Mouse (Mus musculus) brain, embryonic 18.5 days (tissue): ENCODE measurements at regions not wholly inside any gene's neighbourhood (a gene's known extent, or its start where the extent isn't known, plus 50 kb on each side); places are given as distances from the start of the nearest gene placed in this dataset.
"Not testable (repeated sequence)": the region's sequence is repeated elsewhere in the genome, so short reads cannot be mapped to it uniquely, and the experiment has no call there.

Source experiments
- DNase-seq: peaks from one replicate; pipeline ENCODE4 v3.0.0-alpha.2; 2012; ENCODE audit warnings: low read depth, low spot score

DNA sequence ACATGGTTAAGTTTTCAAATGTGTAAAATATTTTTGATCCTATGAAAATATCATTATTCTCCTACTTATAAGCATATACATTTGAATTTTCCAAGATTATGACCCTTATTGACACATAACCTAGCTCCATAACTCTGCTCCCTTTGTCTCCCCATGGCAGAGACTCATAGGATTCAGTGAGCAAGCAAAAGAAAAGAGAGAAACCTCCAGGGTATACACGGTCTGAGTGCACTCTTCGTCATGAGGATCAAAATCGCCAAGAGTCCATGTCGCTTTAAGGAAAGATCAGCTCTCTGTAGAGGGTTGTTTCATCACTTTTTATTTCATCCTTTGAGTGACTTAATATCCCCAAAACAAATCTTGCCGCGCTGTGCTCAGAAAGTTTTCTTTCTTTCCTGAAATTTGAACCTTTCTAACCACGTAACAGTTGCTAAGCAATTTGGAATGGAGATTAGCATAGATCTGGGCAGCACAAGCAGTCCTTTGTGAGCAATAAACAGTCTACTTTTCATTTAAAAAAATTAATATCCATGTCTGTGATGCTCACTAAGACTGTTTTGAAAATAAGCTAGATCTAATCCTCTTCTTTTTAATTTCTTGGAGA is 1158.0 kb downstream of the A830018L16Rik start:
- no peak for DNase-seq

DNA sequence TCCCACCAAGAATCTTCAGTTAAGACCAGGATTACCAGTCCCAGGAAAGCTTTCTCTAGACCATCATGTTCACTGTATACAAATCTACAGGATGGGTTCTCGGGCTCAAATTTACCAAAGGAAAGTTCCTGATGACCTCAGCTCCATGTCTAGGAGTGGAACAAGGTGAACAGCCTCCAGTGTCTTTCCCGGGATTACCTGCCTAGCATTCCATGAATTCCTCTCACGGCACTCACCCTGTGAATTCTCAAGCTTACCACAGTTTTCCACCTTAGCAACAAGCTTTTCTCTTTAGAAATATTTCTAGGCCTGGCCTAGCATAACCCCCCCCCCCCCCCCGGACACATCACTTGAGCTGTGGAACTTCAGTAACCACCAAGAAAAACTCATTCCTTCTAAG is 1158.9 kb downstream of the A830018L16Rik start:
- DNase-seq, result no peak

DNA sequence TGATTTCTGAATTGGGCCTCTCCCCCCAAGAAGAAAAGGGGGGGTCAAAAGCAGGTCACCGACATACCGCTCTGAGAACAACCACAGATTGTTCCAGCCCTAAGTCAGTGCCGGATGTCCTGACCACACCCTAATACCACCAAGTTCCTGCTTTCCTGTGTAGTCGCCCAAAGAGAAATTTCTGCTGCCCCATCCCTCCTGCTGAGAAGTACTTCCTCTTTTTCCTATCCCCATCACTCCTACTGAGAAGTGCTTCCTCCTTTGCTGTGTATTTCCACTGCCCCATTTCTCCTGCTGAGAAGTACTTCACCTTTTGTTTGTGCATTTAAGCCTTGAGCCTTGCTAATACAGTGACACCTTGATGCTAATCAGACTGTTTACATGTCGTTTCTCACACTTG is 1160.4 kb downstream of the A830018L16Rik start:
- DNase-seq, result no peak

DNA sequence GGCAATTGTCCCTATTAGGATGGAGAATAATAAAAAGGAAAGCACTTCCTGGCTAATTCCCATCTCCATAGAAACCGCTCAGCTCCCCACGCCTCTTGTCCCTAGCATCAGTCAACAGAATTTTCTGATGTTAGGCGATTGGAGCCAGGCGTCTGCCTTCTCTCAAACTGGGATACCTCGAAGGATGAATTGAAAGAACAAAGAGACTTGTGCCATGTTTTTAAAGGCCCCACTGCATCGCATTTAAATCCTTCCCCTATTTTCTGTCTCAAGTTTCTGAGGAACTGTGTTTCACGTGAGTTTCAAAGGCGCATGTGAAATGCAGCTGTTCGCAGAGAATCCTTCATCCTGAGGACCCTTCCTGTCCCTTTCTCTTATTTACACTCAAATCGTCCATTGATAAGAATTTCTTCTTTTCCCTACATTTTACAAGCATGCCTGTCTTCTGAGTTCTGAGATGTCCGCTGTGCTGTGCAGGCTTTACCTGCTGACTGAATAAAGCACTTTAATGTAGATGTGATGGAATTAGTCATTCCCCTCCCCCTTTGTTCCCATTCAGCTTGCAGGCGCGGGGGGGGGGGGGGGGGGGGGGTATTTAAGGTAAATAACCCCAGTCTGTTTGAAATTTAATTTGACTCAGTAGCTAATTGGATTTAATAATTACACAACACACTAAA is 1163.3 kb downstream of the A830018L16Rik start:
- DNase-seq, result no peak

DNA sequence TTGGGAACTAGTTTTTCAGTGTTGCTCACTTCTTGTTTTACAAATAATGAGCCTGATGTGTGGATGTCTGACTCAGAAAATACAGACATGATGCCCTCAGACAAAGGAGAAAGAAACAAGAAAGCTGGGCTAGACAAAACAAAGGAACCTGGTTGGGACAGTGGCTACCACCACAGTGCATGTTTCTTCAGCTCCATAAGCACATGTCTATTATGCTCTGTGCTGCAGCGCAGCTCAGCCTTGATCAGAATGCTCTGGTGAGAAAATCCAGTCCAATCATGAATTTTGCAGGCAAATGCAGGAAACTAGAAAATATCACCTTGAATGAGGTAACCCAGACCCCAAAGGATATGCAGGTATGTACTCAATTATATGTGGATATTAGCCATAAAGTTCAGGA is 1164.1 kb downstream of the A830018L16Rik start:
- DNase-seq, result no peak

DNA sequence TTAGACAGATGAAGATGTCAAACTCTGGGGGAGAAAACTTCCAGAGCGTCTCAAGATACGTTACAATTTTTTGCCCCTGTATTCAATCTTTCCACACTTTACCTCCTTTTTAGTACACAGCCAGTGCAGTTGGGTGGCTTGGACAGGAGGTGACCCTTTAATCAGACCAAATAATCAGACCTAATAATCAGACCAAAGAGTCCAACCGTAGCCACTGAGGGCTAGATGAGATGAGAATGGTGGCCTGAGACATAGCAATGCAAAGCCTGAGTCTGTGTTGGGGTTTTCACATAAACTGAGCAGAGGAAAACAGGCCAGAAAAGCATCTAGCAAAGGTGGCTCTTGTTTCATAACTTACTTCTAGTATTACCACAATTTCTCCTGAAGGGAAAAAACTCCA is 1169.1 kb downstream of the A830018L16Rik start:
- DNase-seq, result no peak

DNA sequence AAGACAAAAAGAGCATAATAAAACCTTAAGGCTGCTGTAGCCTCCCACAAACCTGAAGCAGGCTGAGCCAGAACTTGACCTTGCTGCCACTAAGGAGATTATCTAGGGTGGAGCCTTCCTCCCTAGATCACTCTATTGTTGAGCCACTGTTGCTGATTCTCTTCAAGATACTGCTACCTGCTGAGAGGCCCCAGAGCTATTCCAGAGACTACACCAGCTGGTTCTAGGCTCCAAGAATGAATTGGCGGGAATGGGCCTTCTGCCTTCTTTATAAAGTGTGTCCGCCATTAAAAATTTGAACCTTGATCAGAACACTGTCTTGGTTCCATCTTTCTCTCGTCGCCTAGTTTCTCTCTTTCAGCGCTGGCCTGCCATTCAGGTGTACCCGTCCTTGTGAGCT is 1173.1 kb downstream of the A830018L16Rik start:
- DNase-seq, result not testable (repeated sequence)

DNA sequence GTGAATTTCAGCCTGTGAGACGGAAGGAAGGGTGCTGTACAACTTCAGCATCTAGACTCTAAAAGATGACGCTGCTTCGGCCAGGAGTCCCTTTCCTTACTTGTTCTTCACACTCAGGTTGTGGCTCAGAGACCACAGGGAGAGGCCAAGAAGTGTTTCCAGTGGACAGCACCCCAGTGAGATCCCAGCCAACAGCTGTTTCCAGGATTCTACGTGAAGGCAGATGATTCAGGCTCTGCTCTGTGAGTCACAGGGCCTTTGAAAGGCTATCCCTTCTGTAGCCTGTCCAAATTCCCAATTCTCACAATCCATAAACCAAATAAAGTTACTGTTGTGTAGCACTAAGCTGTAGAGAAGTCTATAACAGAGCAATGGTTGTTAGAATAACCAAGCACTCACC is 1198.2 kb downstream of the A830018L16Rik start:
- DNase-seq, result no peak

DNA sequence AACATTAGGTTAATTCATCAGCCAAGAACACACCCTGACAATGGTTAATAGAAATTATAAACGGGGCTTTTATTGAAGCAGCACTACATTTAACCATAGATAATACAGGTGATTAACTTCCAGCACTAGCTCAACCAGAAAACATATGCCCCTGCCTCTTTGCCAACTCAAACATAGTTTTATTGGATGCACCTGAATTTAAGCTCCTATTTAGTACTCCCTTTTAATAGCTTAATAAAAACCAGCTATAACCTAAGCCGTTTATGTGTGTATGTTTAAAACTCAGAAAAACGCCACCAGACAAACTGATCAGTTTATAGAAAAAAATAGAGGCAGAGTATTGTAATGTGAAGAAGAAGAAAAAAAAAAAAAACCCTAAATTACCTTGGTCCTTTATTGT is 1201.4 kb downstream of the A830018L16Rik start:
- no peak for DNase-seq

DNA sequence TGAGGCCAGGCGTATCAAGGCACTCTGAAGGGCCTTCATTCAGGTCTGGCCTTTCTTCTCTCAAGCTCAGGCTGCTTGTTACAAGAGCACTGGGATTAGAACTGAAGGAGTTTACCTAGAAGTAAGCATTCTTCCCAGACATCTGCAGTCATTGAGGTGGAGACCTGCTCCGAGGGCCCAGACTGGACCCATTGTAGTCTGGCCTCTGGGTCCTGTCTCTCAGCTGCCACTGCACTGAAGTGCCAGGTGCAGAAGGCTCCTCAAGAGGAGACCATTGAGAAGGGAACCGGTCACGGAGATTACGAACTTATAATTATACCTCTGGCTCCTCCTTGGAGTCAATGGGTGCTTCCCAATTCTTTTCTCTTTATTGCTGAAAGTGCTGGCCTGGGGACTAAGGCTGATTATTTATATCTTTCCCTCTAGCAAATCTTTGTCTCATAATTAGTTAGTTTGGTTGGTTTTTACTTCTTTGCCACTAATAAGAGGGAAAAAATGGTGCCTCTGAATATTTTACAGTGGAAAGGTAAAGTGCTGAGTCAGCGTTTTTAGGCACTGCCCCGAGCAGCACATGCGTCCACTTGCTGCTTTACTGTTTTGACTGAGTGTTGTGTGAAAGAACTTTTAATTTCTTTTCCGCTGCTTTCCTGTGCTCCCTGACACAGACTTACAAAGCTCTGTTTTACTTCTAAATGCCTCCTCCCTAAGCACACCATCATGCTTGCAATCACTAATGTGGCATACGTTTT is 1202.0 kb downstream of the A830018L16Rik start:
- no peak for DNase-seq

DNA sequence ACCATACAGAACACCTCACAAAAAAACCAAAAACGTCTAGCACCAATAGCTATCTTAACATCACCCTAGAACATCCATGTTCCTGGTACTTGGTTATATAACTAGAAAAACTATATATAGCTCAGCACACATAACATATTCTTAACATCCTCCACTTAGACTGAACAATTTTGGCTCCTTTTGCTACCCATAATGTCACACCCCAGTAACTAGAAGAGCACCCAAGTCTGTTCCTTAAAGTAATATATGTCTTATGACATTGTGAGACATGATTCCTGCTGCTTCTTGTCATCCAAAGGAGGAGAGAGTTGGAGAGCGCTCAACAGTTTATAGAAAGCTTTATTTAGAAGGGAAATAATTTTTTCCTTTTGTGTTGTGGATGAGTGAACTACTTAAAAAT is 1206.1 kb downstream of the A830018L16Rik start:
- DNase-seq, result no peak

DNA sequence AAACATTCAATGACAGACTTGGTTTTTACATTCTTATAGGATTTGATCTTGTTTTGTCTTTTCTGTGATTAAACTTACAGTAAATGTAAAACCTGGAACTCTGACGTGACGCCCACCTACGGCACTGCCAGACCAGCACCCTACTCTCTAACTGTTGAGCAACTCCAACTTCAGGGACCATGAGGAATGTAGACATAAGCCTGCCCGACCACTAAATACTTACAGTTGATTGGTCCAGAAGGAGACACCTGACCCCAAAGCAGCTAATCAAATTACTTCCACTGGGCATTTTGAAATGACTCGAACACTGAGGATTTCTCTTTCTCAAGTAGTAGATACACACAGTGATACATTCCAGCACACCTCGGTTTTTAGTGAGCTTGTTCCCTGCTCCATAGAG is 1206.9 kb downstream of the A830018L16Rik start:
- no peak for DNase-seq

DNA sequence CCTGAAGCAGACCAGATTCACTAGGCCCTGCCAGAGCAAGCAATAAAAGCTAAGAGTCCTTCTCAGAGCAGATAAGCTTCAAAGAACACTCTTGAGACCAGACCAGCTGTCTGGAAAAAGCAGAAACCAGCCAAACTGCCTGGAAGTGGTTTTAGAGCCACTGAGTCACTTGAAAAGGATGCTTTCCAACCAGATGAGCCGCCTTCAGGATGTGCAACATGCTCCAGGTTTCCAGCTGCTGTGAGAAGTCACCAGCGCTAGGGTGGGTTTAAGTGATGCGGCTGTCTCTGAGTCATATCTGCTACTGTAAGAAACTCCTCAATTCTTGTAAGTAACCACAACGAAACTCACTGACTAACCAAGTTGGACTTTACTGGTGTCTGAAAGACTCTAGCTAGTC is 1209.3 kb downstream of the A830018L16Rik start:
- no peak for DNase-seq

DNA sequence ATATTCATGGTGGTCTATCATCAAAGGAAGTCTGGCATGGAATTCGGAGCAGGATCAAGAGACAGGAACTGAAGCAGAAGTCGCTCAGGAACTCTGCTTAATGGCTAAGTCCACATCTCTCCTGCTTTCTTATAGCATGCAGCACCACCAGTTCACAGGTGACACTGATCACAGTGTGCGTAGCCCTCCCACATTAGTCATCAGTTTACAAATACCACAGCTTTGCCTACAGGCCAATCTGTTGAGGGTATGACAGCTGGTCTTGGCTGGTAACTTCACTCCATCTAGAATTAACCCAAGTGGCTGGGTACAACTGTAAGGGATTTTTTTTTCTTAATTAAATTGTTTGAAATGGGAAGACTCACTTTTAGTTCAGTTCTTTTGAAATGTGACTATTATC is 1219.1 kb downstream of the A830018L16Rik start:
- no peak for DNase-seq

DNA sequence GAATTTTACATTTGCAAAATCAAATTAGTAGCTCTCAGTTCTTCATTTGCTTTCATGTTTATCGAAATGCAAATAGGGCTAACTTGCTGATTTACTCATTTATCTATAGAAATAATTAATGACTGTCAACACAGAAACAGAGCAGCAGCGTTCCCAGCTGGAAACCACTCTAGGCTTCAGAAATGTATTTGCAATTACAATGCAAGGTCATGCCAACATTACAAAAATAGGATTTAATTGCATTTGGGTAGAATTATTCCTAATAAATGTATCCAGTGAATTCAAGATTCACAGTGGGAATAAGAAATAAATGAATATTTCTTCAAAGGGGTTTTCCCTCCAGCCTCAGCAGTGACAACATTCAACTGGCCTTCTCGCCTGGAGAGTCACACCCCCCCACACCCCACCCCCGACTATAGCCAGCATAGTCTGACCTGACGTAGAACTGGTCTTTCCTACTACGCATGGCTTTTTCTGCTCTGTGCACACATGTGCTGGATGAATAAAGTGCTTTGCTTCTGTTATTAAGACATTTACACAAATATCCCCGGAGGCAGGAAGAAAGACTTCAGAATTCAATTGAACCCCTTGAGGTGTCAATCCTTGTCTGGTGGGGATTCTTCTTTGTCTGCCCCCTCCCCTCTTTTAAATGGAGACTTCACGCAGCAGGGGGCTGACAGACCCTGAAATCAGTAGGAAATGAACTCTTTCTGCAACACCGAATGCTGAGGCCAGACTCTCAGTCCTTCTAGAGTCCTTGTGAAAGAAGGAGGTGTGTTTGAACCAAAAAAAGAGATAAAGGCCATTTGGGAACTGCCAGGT is 1222.6 kb downstream of the A830018L16Rik start:
- no peak for DNase-seq

DNA sequence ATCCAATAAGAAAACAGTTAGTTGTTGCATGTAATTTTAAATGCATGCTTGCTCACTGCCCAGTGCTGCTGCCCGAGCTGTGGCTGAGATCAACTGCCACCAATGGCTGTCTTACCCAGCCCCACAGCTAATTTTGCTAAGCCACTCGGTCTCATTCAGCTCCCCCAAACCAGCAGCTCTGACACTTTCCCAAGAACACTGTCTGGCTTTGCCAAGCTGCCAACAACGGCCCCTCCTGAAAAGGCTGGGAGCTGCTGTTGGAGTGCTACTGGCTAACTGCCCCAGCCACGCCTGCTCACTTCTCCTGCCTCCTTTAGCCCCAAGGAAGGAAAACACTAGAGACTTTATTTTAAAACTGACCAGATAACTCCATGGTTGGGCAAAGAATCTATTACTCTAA is 1227.1 kb downstream of the A830018L16Rik start:
- DNase-seq, result no peak
